Mouse (Mus musculus): ENCODE results near the gene Ddx41. TPM values are rescaled to one million over a fixed set of nuclear protein-coding genes. Genes with fewer than 3 reads are reported as not detected.
A peak's percentile ranks its signal among the peaks of the same experiment; 100 is the strongest.

Ddx41 gene
- polyA plus RNA-seq, 1 experiment, result 55.2 TPM

GRCm38 (mm10) chr13:55508531-55508930, 27.9 kb downstream of the Ddx41 start:
- TF ChIP-seq EP300 (IDR thresholded peaks at IDR 0.05; ENCODE audit: insufficient read depth, low read depth, low read length) (no peak), POLR2A (IDR thresholded peaks at IDR 0.05; ENCODE audit: insufficient read depth, low read length) (no peak), CTCF (IDR thresholded peaks at IDR 0.05; ENCODE audit: low read depth, low read length) (no peak)
- peaks cover 15% of the 10 kb centered on the region for H3K36me3 ChIP-seq (ENCODE audit: control insufficient read depth, insufficient read depth, low read length, poor library complexity, severe bottlenecking)
- H3K4me3 ChIP-seq (ENCODE audit: low read depth, low read length), result peak overlapping the region; percentile 28; the same call in 1 of the 2 replicates

GRCm38 (mm10) chr13:55507877-55508276, 28.6 kb downstream of the Ddx41 start:
- H3K27me3 ChIP-seq (ENCODE audit: control insufficient read depth, insufficient read depth, low read length, poor library complexity, severe bottlenecking), result no peaks in the 10 kb centered on the region
- H3K36me3 ChIP-seq (ENCODE audit: control insufficient read depth, insufficient read depth, low read length, poor library complexity, severe bottlenecking), result peaks cover 20% of the 10 kb centered on the region
- H3K9me3 ChIP-seq (replicated peaks; ENCODE audit: control insufficient read depth, insufficient read depth, low read length, poor library complexity, severe bottlenecking), result no peaks in the 10 kb centered on the region
- H3K4me1 ChIP-seq (ENCODE audit: control insufficient read depth, insufficient read depth, low read length), result peaks cover 11% of the 10 kb centered on the region
- H3K9ac ChIP-seq (ENCODE audit: low read depth, poor library complexity, severe bottlenecking), result no peak overlapping the region
- H3K4me3 ChIP-seq (ENCODE audit: low read depth, low read length), result no peak overlapping the region
- no peak for TF ChIP-seq EP300 (IDR thresholded peaks at IDR 0.05; ENCODE audit: insufficient read depth, low read depth, low read length)
- TF ChIP-seq CTCF (IDR thresholded peaks at IDR 0.05; ENCODE audit: low read depth, low read length), result peak; percentile 60
- TF ChIP-seq POLR2A (IDR thresholded peaks at IDR 0.05; ENCODE audit: insufficient read depth, low read length), result no peak
- H3K27ac ChIP-seq (ENCODE audit: insufficient read depth, low read length), result no peak overlapping the region

More at GRCm38 (mm10) chr13:55508531-55508930, 27.9 kb downstream of the Ddx41 start:
- H3K9ac ChIP-seq (ENCODE audit: low read depth, poor library complexity, severe bottlenecking), result no peak overlapping the region
- H3K9me3 ChIP-seq (replicated peaks; ENCODE audit: control insufficient read depth, insufficient read depth, low read length, poor library complexity, severe bottlenecking), result no peaks in the 10 kb centered on the region
- no peak overlapping the region for H3K27ac ChIP-seq (ENCODE audit: insufficient read depth, low read length)
- peaks cover 11% of the 10 kb centered on the region for H3K4me1 ChIP-seq (ENCODE audit: control insufficient read depth, insufficient read depth, low read length)
- no peaks in the 10 kb centered on the region for H3K27me3 ChIP-seq (ENCODE audit: control insufficient read depth, insufficient read depth, low read length, poor library complexity, severe bottlenecking)

- Histone ChIP-seq H3K27ac (ENCODE audit: insufficient read depth, low read length) (no peak overlapping the region), H3K9ac (ENCODE audit: low read depth, poor library complexity, severe bottlenecking) (no peak overlapping the region), H3K4me1 (ENCODE audit: control insufficient read depth, insufficient read depth, low read length) (peaks cover 6% of the 10 kb centered on the region), H3K36me3 (ENCODE audit: control insufficient read depth, insufficient read depth, low read length, poor library complexity, severe bottlenecking) (peaks cover 27% of the 10 kb centered on the region), H3K4me3 (ENCODE audit: low read depth, low read length) (no peak overlapping the region), H3K27me3 (ENCODE audit: control insufficient read depth, insufficient read depth, low read length, poor library complexity, severe bottlenecking) (no peaks in the 10 kb centered on the region), H3K9me3 (replicated peaks; ENCODE audit: control insufficient read depth, insufficient read depth, low read length, poor library complexity, severe bottlenecking) (no peaks in the 10 kb centered on the region)
- TF ChIP-seq CTCF (IDR thresholded peaks at IDR 0.05; ENCODE audit: low read depth, low read length), result no peak
- TF ChIP-seq POLR2A (IDR thresholded peaks at IDR 0.05; ENCODE audit: insufficient read depth, low read length), result no peak
- no peak for TF ChIP-seq EP300 (IDR thresholded peaks at IDR 0.05; ENCODE audit: insufficient read depth, low read depth, low read length)
Observed at GRCm38 (mm10) chr13:55506697-55507096, 29.8 kb downstream of the Ddx41 start.

- no peak overlapping the region for H3K9ac ChIP-seq (ENCODE audit: low read depth, poor library complexity, severe bottlenecking)
- TF ChIP-seq CTCF (IDR thresholded peaks at IDR 0.05; ENCODE audit: low read depth, low read length), result no peak
- TF ChIP-seq EP300 (IDR thresholded peaks at IDR 0.05; ENCODE audit: insufficient read depth, low read depth, low read length), result no peak
- no peak for TF ChIP-seq POLR2A (IDR thresholded peaks at IDR 0.05; ENCODE audit: insufficient read depth, low read length)
- no peaks in the 10 kb centered on the region for H3K27me3 ChIP-seq (ENCODE audit: control insufficient read depth, insufficient read depth, low read length, poor library complexity, severe bottlenecking)
- H3K9me3 ChIP-seq (replicated peaks; ENCODE audit: control insufficient read depth, insufficient read depth, low read length, poor library complexity, severe bottlenecking), result no peaks in the 10 kb centered on the region
- H3K27ac ChIP-seq (ENCODE audit: insufficient read depth, low read length), result no peak overlapping the region
- H3K36me3 ChIP-seq (ENCODE audit: control insufficient read depth, insufficient read depth, low read length, poor library complexity, severe bottlenecking), result peaks cover 27% of the 10 kb centered on the region
- no peaks in the 10 kb centered on the region for H3K4me1 ChIP-seq (ENCODE audit: control insufficient read depth, insufficient read depth, low read length)
- no peak overlapping the region for H3K4me3 ChIP-seq (ENCODE audit: low read depth, low read length)
Observed at GRCm38 (mm10) chr13:55505810-55506209, 30.6 kb downstream of the Ddx41 start.

GRCm38 (mm10) chr13:55504390-55504789, 32.1 kb downstream of the Ddx41 start:
- Histone ChIP-seq H3K4me1 (ENCODE audit: control insufficient read depth, insufficient read depth, low read length) (no peaks in the 10 kb centered on the region), H3K27me3 (ENCODE audit: control insufficient read depth, insufficient read depth, low read length, poor library complexity, severe bottlenecking) (no peaks in the 10 kb centered on the region), H3K4me3 (ENCODE audit: low read depth, low read length) (no peak overlapping the region), H3K36me3 (ENCODE audit: control insufficient read depth, insufficient read depth, low read length, poor library complexity, severe bottlenecking) (peaks cover 27% of the 10 kb centered on the region), H3K27ac (ENCODE audit: insufficient read depth, low read length) (no peak overlapping the region), H3K9me3 (replicated peaks; ENCODE audit: control insufficient read depth, insufficient read depth, low read length, poor library complexity, severe bottlenecking) (no peaks in the 10 kb centered on the region), H3K9ac (ENCODE audit: low read depth, poor library complexity, severe bottlenecking) (no peak overlapping the region)
- no peak for TF ChIP-seq POLR2A (IDR thresholded peaks at IDR 0.05; ENCODE audit: insufficient read depth, low read length)
- no peak for TF ChIP-seq CTCF (IDR thresholded peaks at IDR 0.05; ENCODE audit: low read depth, low read length)
- no peak for TF ChIP-seq EP300 (IDR thresholded peaks at IDR 0.05; ENCODE audit: insufficient read depth, low read depth, low read length)

- H3K4me1 ChIP-seq (ENCODE audit: control insufficient read depth, insufficient read depth, low read length), result no peaks in the 10 kb centered on the region
- H3K4me3 ChIP-seq (ENCODE audit: low read depth, low read length), result no peak overlapping the region
- no peak overlapping the region for H3K27ac ChIP-seq (ENCODE audit: insufficient read depth, low read length)
- H3K36me3 ChIP-seq (ENCODE audit: control insufficient read depth, insufficient read depth, low read length, poor library complexity, severe bottlenecking), result peaks cover 27% of the 10 kb centered on the region
- TF ChIP-seq CTCF (IDR thresholded peaks at IDR 0.05; ENCODE audit: low read depth, low read length) (no peak), POLR2A (IDR thresholded peaks at IDR 0.05; ENCODE audit: insufficient read depth, low read length) (no peak), EP300 (IDR thresholded peaks at IDR 0.05; ENCODE audit: insufficient read depth, low read depth, low read length) (no peak)
- no peaks in the 10 kb centered on the region for H3K9me3 ChIP-seq (replicated peaks; ENCODE audit: control insufficient read depth, insufficient read depth, low read length, poor library complexity, severe bottlenecking)
- H3K27me3 ChIP-seq (ENCODE audit: control insufficient read depth, insufficient read depth, low read length, poor library complexity, severe bottlenecking), result no peaks in the 10 kb centered on the region
- H3K9ac ChIP-seq (ENCODE audit: low read depth, poor library complexity, severe bottlenecking), result no peak overlapping the region
Observed at GRCm38 (mm10) chr13:55502405-55502804, 34.1 kb downstream of the Ddx41 start.
